Mouse (Mus musculus) stomach, postnatal 0 days (tissue): ENCODE results near the gene Apc2. TPM values are rescaled to one million over a fixed set of nuclear protein-coding genes. Genes with fewer than 3 reads are reported as not detected.

Experiments
- ATAC-seq: fragments of 200-750 bp; cut with Nextera tagmentation; 2 replicates; pipeline ENCODE4 v1.8.0; 2017; ENCODE audit not compliant: low FRiP score, low TSS enrichment
- DNase-seq: peaks from one replicate; pipeline ENCODE4 v3.0.0-alpha.2; 2016; ENCODE audit warnings: low spot score
- H3K27ac ChIP-seq: fragments of 300-500 bp; sonication (generic); replicated peaks from 2 replicates; pipeline ENCODE4 v1.5.1; 2014; ENCODE audit warnings: mild to moderate bottlenecking, control low read depth
- H3K27me3 ChIP-seq: fragments of 300-500 bp; sonication (generic); 2 replicates; pipeline ENCODE4 v1.6.1; 2014; ENCODE audit warnings: low read length; ENCODE audit not compliant: control insufficient read depth, insufficient read depth
- H3K36me3 ChIP-seq: fragments of 300-500 bp; sonication (generic); 2 replicates; pipeline ENCODE4 v1.6.1; 2014; ENCODE audit warnings: low read length, mixed read lengths; ENCODE audit not compliant: control insufficient read depth, insufficient read depth
- H3K4me1 ChIP-seq: fragments of 300-500 bp; sonication (generic); replicated peaks from 2 replicates; pipeline ENCODE4 v1.6.1; 2014; ENCODE audit warnings: antibody characterized with exemption; ENCODE audit not compliant: control insufficient read depth, insufficient read depth
- H3K4me2 ChIP-seq: fragments of 300-500 bp; sonication (generic); replicated peaks from 2 replicates; pipeline ENCODE4 v1.6.1; 2014; ENCODE audit warnings: low read depth, mild to moderate bottlenecking, control low read depth, moderate library complexity
- H3K4me3 ChIP-seq: fragments of 300-500 bp; sonication (generic); 2 replicates; pipeline ENCODE4 v1.5.1; 2014; ENCODE audit warnings: low read depth, low read length, control low read depth
- H3K9ac ChIP-seq: fragments of 300-500 bp; sonication (generic); 2 replicates; pipeline ENCODE4 v1.6.1; 2014; ENCODE audit warnings: mild to moderate bottlenecking, low read length, control low read depth, mixed read lengths
- H3K9me3 ChIP-seq: fragments of 300-500 bp; sonication (generic); 2 replicates; pipeline ENCODE4 v1.6.1; 2016; ENCODE audit warnings: low read length; ENCODE audit not compliant: control insufficient read depth
- CTCF ChIP-seq: IDR thresholded peaks from 2 replicates; pipeline ENCODE4 v1.5.1; 2016; ENCODE audit warnings: antibody characterized with exemption, low read depth, mild to moderate bottlenecking, moderate library complexity
- EP300 ChIP-seq: optimal IDR thresholded peaks from 2 replicates; pipeline ENCODE3; 2016; ENCODE audit warnings: antibody characterized with exemption
- WGBS: fragments of 180-500 bp; shearing (Covaris S2); extraction: QIAGEN DNeasy Blood & Tissue Kit; methylation state at CpG from one replicate; pipeline ENCODE4 v1.1.7; 2014; 5-methylcytosine and 5-hydroxymethylcytosine counted together
- polyA plus RNA-seq: library from polyadenylated mRNA; unstranded; fragments of >200 nt; fragmentation: Nextera tagmentation; extraction: Ambion mirVana; gene quantifications from 2 replicates; pipeline ENCODE4 v1.2.1, GENCODE M21; 2015

The Apc2 gene
- polyA plus RNA-seq, 1 experiment from 2014 or later: 1.2 TPM

DNA sequence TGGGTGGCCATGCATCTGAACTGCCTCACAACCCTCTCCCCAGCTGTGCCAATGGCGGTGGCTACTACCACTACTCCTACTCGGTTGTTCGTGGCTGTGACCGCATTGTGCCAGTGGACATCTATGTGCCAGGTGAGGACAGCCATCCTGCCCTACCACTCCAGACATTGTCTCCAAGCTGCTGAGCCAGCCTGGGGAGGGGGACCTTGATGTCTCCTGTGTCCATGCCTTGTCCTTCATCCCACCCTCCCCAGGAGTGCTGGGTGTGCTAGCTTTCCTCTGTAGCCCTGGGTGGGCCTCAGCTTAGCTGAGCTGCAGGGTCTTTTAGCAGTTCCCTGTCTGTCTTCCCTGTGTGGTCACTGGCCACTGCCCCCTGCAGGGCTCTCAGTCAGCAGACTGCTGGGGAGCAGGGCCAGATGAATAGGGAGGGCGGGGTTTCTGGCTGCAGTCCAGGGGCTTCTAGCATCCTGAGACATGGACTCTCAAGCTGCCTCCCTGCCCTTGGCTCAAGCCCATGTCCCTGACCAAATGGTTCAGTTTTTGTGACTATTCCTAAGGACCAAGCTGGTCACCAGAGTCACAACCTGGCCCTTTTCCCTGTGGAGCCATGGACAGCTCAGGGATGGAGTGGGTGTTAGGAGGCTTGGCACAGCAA, 39.8 kb upstream of the Apc2 start:
- H3K36me3 ChIP-seq: peaks cover 33% of the 10 kb centered on the region
- 89% methylated on average over 5 of the region's 5 CpGs for WGBS
- DNase-seq: no peak

DNA sequence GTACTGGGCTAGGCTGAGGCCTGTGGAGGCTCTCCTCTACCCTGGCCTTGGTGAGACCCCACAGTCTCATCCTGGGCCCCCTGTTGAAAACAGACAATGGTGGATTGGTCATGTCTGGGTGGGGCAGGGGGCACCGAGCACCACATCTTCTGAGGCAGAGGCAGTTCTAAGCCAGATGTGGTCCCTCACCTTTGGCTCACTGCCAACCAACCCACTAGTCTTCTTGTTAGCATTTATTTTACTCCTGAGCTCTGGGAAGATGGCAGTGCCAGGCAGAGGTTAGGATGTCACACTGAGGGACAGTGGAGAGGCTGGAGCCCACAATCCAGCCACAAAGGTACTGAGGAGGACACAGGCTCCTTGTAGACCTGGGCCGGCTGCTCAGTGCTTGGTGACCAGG, 37.8 kb upstream of the Apc2 start:
- no peaks in the 10 kb centered on the region for H3K9me3 ChIP-seq
- DNase-seq: no peak
- no peak overlapping the region for H3K27ac ChIP-seq
- peaks cover 7% of the 10 kb centered on the region; the same call in 1 of the 2 replicates for H3K4me1 ChIP-seq
- H3K9ac ChIP-seq: no peak overlapping the region
- WGBS: 70% methylated on average over 2 of the region's 2 CpGs
- H3K27me3 ChIP-seq: no peaks in the 10 kb centered on the region
- peaks cover 29% of the 10 kb centered on the region for H3K36me3 ChIP-seq
- no peak for TF ChIP-seq EP300
- TF ChIP-seq CTCF: no peak
- H3K4me3 ChIP-seq: no peak overlapping the region
- no peak overlapping the region for H3K4me2 ChIP-seq
- no peak for ATAC-seq

More for the DNA sequence above, 39.8 kb upstream of the Apc2 start:
- no peak overlapping the region for H3K27ac ChIP-seq
- H3K4me1 ChIP-seq: peaks cover 7% of the 10 kb centered on the region; the same call in 1 of the 2 replicates
- no peak overlapping the region for H3K4me3 ChIP-seq
- H3K4me2 ChIP-seq: no peak overlapping the region
- no peaks in the 10 kb centered on the region for H3K9me3 ChIP-seq
- H3K27me3 ChIP-seq: no peaks in the 10 kb centered on the region
- TF ChIP-seq CTCF (peak; percentile 38), EP300 (no peak)
- no peak for ATAC-seq
- no peak overlapping the region for H3K9ac ChIP-seq

DNA sequence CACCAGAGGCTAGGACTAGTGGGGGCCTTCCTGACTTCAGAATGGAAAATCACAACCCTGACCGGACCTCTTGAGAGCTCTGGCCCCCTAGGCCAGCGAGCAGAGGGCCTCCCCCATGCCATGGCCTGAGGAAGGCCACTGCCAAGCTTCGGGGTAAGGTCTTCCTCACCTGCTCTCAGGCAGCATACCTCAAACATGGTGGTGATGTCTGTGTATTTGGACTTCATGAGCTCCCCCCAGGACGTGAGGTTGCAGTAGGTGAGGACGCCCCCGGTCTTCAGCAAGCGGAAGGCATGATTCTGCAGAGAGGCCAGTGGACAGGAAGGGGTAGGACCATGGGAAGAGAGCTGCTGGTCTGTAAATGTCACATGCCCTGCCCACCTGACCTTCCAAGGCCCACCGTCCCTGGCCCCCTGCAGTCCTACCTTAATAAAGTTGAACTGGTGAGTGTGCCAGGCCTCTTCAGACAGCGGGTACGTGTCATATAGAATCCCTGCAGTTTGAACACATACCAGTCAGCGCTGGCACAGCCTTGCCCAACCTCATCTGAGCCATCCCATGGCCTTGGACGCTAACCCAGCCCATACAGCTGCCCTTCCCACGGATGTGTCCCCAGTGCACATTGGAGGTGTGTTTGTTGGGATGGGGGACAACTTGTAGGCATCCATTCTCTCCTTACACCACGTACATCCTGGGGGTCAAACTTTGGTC, 36.9 kb upstream of the Apc2 start:
- 87% methylated on average over 14 of the region's 14 CpGs for WGBS
- Histone ChIP-seq H3K4me3 (no peak overlapping the region), H3K27me3 (no peaks in the 10 kb centered on the region), H3K27ac (no peak overlapping the region), H3K36me3 (peaks cover 28% of the 10 kb centered on the region), H3K9ac (no peak overlapping the region), H3K4me1 (peaks cover 7% of the 10 kb centered on the region; the same call in 1 of the 2 replicates), H3K9me3 (no peaks in the 10 kb centered on the region), H3K4me2 (no peak overlapping the region)
- no peak for TF ChIP-seq CTCF
- no peak for TF ChIP-seq EP300
- ATAC-seq: no peak
- DNase-seq: no peak

DNA sequence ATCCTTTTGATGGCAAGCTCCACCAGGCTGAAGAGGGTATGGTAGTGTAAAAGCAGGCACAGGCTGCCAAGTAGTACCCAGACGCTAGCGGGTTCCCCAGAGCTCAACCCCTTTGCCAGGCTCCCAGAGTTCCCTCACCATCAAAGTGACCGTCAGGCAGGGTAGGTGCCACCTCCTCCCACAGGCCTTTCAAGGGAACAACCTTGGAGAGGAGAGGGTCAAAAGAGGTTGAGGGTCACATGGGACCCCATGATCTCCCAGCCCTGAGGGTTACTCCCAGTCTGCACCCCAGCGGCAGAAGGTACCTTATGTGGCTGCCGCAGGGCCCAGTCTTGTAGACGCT, 36.3 kb upstream of the Apc2 start:
- no peak for TF ChIP-seq CTCF
- no peak for TF ChIP-seq EP300
- Histone ChIP-seq H3K27ac (no peak overlapping the region), H3K9me3 (no peaks in the 10 kb centered on the region), H3K4me1 (peaks cover 7% of the 10 kb centered on the region; the same call in 1 of the 2 replicates), H3K4me3 (0 out of 2 replicates have a peak overlapping the region, but pooled peaks have one; percentile 48), H3K9ac (peak overlapping the region; percentile 59), H3K27me3 (no peaks in the 10 kb centered on the region), H3K36me3 (peaks cover 24% of the 10 kb centered on the region), H3K4me2 (peak overlapping the region; percentile 85)
- DNase-seq (no peak), ATAC-seq (no peak)
- 73% methylated on average over 6 of the region's 6 CpGs for WGBS

DNA sequence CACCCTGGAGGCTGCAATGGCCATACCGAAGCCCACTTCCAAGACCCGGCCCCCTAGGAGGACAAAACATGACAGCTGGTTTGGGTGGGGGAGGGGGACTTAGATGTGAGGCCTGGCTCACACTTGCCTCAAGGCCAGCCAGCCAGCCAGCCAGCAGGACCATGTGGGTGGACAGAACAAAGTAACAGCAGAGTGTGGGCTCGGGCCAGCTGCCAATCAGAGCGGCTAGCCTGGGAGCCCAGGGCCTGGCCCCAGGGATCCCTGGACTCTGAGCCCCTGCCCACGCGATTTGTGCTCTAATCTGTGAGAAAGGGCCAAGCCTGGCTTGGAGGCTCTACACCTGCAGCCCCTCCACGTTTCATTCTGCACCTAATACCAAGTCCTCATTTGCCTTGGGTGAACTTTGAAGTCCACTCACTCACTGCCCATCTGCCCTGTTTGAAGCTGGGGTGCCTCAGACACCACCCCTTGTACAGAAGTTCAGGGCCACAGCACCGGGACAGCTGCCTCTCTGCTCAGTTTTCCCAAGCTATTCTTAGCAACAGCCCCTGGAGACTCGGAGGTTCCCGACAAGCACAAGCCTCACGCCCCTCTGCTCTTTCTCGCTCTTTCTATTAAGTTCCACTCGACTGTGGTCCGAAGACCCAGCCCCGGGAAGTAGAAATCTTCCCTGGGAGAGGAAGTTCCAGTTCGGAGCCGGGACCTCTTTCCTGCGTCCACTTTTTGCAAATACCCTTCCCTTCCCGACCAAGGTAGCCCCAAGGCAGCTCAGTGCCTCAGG, 35.7 kb upstream of the Apc2 start:
- no peak for TF ChIP-seq EP300
- no peak for TF ChIP-seq CTCF
- no peaks in the 10 kb centered on the region for H3K9me3 ChIP-seq
- peak overlapping the region; percentile 59 for H3K9ac ChIP-seq
- no peak for ATAC-seq
- 10% methylated on average over 19 of the region's 19 CpGs for WGBS
- H3K27me3 ChIP-seq: no peaks in the 10 kb centered on the region
- H3K27ac ChIP-seq: peak overlapping the region; percentile 98
- peak overlapping the region; percentile 48 for H3K4me3 ChIP-seq
- H3K36me3 ChIP-seq: peaks cover 19% of the 10 kb centered on the region
- DNase-seq: no peak
- H3K4me1 ChIP-seq: peaks cover 7% of the 10 kb centered on the region; the same call in 1 of the 2 replicates
- H3K4me2 ChIP-seq: peak overlapping the region; percentile 85
